Mouse (Mus musculus) heart, embryonic 15.5 days (tissue): Measurements from ENCODE around the gene Dars. TPM values are rescaled to one million over a fixed set of nuclear protein-coding genes. Genes with fewer than 3 reads are reported as not detected.
"Not testable (repeated sequence)": the region's sequence is repeated elsewhere in the genome, so short reads cannot be mapped to it uniquely, and the experiment has no call there.

Experiments
- ATAC-seq: fragments of 200-750 bp; cut with Nextera tagmentation; replicated peaks from 2 replicates; pipeline ENCODE4 v1.8.0; 2017; ENCODE audit warnings: low read depth, moderate TSS enrichment; ENCODE audit not compliant: insufficient number of reproducible peaks, insufficient read depth, low FRiP score
- H3K27ac ChIP-seq: fragments of 300-500 bp; sonication (generic); 2 replicates; pipeline ENCODE4 v1.5.1; 2015; ENCODE audit warnings: mild to moderate bottlenecking, inconsistent platforms
- H3K27me3 ChIP-seq: fragments of 300-500 bp; sonication (generic); 2 replicates; pipeline ENCODE4 v1.6.1; 2015; ENCODE audit warnings: inconsistent platforms
- H3K36me3 ChIP-seq: fragments of 300-500 bp; sonication (generic); 2 replicates; pipeline ENCODE4 v1.6.1; 2015; ENCODE audit warnings: mild to moderate bottlenecking, inconsistent platforms
- H3K4me1 ChIP-seq: fragments of 300-500 bp; sonication (generic); replicated peaks from 2 replicates; pipeline ENCODE4 v1.6.1; 2015; ENCODE audit warnings: inconsistent platforms
- H3K4me2 ChIP-seq: fragments of 300-500 bp; sonication (generic); 2 replicates; pipeline ENCODE4 v1.6.1; 2015; ENCODE audit warnings: inconsistent platforms, mild to moderate bottlenecking, moderate library complexity
- H3K4me3 ChIP-seq: fragments of 300-500 bp; sonication (generic); 2 replicates; pipeline ENCODE4 v1.5.1; 2015; ENCODE audit warnings: mild to moderate bottlenecking, inconsistent platforms
- H3K9ac ChIP-seq: fragments of 300-500 bp; sonication (generic); 2 replicates; pipeline ENCODE4 v1.6.1; 2015; ENCODE audit warnings: mild to moderate bottlenecking, inconsistent platforms
- H3K9me3 ChIP-seq: fragments of 300-500 bp; sonication (generic); replicated peaks from 2 replicates; pipeline ENCODE4 v1.6.1; 2016; ENCODE audit warnings: inconsistent platforms
- WGBS: fragments of 180-500 bp; shearing (Covaris S2); methylation state at CpG from one replicate; pipeline ENCODE4 v1.1.7; 2015; ENCODE audit warnings: mixed read lengths; 5-methylcytosine and 5-hydroxymethylcytosine counted together
- polyA plus RNA-seq: library from polyadenylated mRNA; unstranded; fragments of >200 nt; fragmentation: Nextera tagmentation; extraction: Ambion mirVana; gene quantifications from 2 replicates; pipeline ENCODE4 v1.2.1, GENCODE M21; 2015

The Dars gene
- polyA plus RNA-seq, 1 experiment from 2014 or later, result 96.1 TPM

DNA sequence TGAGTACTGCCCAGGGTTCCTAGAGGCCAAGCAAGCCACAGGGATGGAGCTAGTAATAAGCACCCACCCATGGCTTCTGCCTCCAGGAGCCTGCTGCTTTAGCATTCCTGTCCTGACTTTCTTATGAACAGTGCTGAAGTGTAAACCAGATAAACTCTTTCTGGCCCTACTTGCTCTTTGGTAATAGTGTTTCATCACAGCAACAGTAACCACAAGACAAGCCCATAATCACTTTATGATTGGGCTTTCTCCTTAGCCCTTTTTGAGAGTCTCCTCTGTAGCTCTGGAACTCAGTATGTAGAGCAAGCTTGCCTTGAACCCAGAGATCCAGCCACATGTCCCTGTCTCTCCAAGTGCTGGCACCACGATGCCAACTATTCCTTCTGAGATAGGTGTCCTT is 86.9 kb downstream of the Dars start:
- 95% methylated on average over 1 of the region's 1 CpGs for WGBS
- H3K27ac ChIP-seq, result no peak overlapping the region
- H3K4me3 ChIP-seq, result no peak overlapping the region
- H3K4me2 ChIP-seq, result no peak overlapping the region
- H3K27me3 ChIP-seq, result no peaks in the 10 kb centered on the region
- no peak overlapping the region for H3K9ac ChIP-seq
- H3K36me3 ChIP-seq, result peaks cover 50% of the 10 kb centered on the region
- no peaks in the 10 kb centered on the region for H3K9me3 ChIP-seq
- H3K4me1 ChIP-seq, result no peaks in the 10 kb centered on the region
- no peak for ATAC-seq

DNA sequence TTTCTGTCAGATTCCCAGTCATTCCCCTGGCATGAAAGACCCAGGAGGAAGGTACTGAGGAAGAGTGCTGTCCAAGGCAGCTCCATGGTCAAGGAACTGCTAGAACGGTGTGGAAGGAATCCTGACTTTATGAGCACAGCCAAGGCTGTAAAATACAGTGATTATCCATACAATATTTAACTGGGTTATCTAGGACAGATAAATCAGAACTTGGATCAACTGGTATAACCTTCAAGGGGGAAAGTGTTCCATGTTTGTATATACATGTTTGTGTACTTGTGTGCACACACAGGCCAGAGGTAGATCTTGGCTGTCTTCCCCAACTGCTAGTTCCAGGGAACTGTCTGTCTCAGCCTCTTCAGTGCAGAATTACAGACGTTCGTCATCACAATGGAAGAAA is 89.0 kb downstream of the Dars start, which contains the start of gene Lct:
Gene Lct, minus strand, starts transcription at position 101 of the 400 bp plus-strand sequence.
- H3K4me2 ChIP-seq, result no peak within 1 kb of the TSS
- H3K36me3 ChIP-seq, result peaks cover 29% of the 10 kb centered on the region
- peaks cover 2% of the 10 kb centered on the region; the same call in 1 of the 2 replicates for H3K4me1 ChIP-seq
- 79% methylated on average over 3 of the region's 3 CpGs for WGBS
- H3K27me3 ChIP-seq, result no peaks in the 10 kb centered on the region
- no peak within 1 kb of the TSS for H3K27ac ChIP-seq
- H3K9me3 ChIP-seq, result no peaks in the 10 kb centered on the region
- ATAC-seq, result no peak
- no peak within 1 kb of the TSS for H3K4me3 ChIP-seq
- H3K9ac ChIP-seq, result no peak within 1 kb of the TSS

DNA sequence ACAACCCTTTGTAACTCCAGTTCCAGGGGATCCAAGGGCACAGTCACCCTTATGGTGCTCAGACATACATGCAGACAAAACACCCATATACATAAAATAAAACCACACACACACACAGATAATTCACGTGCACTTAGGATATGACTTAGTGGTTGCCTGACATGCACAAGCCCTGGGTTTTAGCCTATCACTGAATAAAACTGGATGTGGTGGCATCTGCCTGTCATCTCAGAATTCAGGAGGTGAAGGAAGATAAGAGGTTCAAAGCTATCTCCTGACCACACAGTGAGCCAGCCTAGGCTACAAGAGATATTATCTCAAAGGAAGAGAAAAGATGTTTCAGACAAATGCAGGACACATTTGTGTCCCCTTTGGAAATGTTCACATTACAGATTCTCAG is 90.0 kb downstream of the Dars start:
- no peaks in the 10 kb centered on the region for H3K27me3 ChIP-seq
- 69% methylated on average over 1 of the region's 1 CpGs for WGBS
- peaks cover 3% of the 10 kb centered on the region; the same call in 1 of the 2 replicates for H3K4me1 ChIP-seq
- no peaks in the 10 kb centered on the region for H3K9me3 ChIP-seq
- no peak overlapping the region for H3K9ac ChIP-seq
- H3K4me3 ChIP-seq, result no peak overlapping the region
- H3K4me2 ChIP-seq, result no peak overlapping the region
- H3K36me3 ChIP-seq, result peaks cover 19% of the 10 kb centered on the region
- H3K27ac ChIP-seq, result no peak overlapping the region
- ATAC-seq, result no peak

DNA sequence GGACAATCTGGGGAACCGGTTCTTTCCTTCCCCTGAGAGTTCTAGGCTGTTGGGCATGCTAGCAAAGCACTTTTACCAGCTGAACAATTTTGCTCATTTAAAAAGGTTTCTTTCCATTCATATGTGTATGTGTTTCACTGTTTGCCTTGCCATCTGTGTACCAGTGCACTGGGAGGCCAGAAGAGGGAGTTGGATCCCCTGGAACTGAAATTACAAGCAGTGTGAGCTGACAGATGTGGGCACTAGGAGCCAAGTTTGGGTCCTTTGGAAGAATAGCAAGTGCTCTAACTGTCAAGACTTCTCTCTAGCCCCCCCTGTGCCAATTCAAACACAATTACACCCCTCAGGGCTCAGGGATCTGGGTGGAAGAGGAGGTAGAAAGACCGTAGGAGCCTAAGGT is 92.4 kb downstream of the Dars start:
- Histone ChIP-seq H3K9me3 (no peaks in the 10 kb centered on the region), H3K4me2 (no peak overlapping the region), H3K9ac (no peak overlapping the region), H3K36me3 (peaks cover 6% of the 10 kb centered on the region; the same call in 1 of the 2 replicates), H3K27me3 (no peaks in the 10 kb centered on the region), H3K27ac (no peak overlapping the region), H3K4me1 (peaks cover 3% of the 10 kb centered on the region; the same call in 1 of the 2 replicates), H3K4me3 (no peak overlapping the region)
- ATAC-seq, result no peak
- 82% methylated on average over 2 of the region's 2 CpGs for WGBS

DNA sequence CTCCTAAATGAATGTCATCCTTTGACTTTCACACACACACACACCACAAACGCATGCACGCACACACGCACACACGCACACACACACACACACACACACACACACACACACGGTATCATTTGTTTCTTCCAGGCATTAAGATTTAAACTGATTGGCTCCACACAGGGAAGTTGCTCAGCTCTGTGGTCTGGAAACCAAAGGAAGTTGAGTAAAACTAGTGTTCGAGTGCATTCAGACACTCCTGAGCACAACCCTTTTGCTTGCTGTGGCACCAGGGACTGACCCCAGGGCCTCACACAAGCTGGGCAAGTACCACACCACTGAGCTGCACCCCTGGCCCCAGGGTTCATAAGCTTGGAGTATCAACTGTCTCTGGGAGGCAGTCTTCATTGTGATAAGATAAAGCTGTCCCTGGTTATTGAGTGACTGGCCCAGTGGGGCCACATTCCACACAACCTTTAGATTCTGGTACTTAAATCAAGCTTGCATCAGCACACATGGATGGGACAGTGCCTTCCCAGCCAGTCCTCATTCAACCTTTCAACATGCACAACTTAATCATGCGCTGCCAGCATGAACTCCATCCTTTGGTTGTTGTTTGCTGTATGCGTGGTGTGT is 94.0 kb downstream of the Dars start:
- no peaks in the 10 kb centered on the region for H3K9me3 ChIP-seq
- H3K4me3 ChIP-seq, result no peak overlapping the region
- H3K9ac ChIP-seq, result no peak overlapping the region
- H3K4me1 ChIP-seq, result peaks cover 3% of the 10 kb centered on the region; the same call in 1 of the 2 replicates
- no peaks in the 10 kb centered on the region; the same call in 1 of the 2 replicates for H3K36me3 ChIP-seq
- no peak overlapping the region for H3K4me2 ChIP-seq
- no peak overlapping the region for H3K27ac ChIP-seq
- H3K27me3 ChIP-seq, result no peaks in the 10 kb centered on the region
- 71% methylated on average over 8 of the region's 8 CpGs for WGBS
- no peak for ATAC-seq

DNA sequence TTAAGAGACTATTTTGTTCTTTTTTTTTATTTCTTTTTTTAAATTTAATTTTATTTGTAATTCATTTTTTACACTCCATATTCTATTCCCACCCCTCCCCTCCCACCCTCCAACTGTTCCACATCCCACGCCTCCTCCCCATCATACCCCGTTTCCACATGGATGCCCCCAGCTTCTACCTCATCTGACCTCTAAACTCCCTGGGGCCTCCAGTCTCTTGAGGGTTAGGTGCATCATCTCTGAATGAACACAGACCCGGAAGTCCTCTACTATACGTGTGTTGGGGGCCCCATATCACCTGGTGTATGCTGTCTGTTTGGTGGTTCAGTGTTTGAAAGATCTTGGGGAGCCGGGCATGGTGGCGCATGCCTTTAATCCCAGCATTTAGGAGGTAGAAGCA is 97.9 kb downstream of the Dars start:
- H3K4me3 ChIP-seq, H3K4me1 ChIP-seq, H3K9ac ChIP-seq, H3K36me3 ChIP-seq, H3K27me3 ChIP-seq, H3K4me2 ChIP-seq, H3K27ac ChIP-seq, ATAC-seq, H3K9me3 ChIP-seq: not testable (repeated sequence)
- 79% methylated on average over 6 of the region's 6 CpGs for WGBS

DNA sequence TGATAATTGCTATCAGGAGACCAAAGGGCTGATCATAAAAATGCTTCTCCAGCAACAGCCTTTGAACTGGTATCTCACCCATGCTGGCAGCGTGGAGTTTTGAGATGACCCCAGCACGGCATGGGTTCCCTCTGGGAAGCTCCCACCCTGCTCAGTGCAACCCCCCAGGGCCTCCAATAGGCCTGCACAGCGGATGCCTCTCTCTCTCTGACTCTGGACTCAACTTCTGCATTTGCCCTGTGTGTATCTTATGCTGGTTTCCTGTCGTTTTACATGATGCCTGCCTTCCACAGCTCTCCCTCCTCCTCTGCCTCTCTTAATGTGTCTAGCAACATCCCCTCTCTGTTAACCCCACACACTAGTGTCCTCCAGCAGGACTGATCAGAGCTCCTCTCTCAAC is 102.5 kb downstream of the Dars start:
- ATAC-seq, result no peak

More for the DNA sequence above, 102.5 kb downstream of the Dars start:
- Histone ChIP-seq H3K27me3 (no peaks in the 10 kb centered on the region), H3K4me2 (no peak overlapping the region), H3K27ac (no peak overlapping the region), H3K4me1 (no peaks in the 10 kb centered on the region), H3K4me3 (no peak overlapping the region), H3K36me3 (no peaks in the 10 kb centered on the region), H3K9me3 (no peaks in the 10 kb centered on the region), H3K9ac (no peak overlapping the region)
- WGBS, result 50% methylated on average over 4 of the region's 4 CpGs

Other genes with a start within 250 kb of the Dars start
- gene Ubxn4, start 173.4 kb downstream of the Dars start, polyA plus RNA-seq, result 55.0 and 57.6 TPM in 2 replicates
- 0.03 and 0.08 TPM in 2 replicates for gene Lct, start 89.0 kb downstream of the Dars start, polyA plus RNA-seq
- 118 and 153 TPM in 2 replicates for gene Mcm6, start 57.7 kb downstream of the Dars start, polyA plus RNA-seq
- 2.2 and 3.5 TPM in 2 replicates for gene Cxcr4, start 174.9 kb upstream of the Dars start, polyA plus RNA-seq